Mouse (Mus musculus) intestine, embryonic 15.5 days (tissue): ENCODE results near the gene Tmem74b. TPM values are rescaled to one million over a fixed set of nuclear protein-coding genes. Genes with fewer than 3 reads are reported as not detected.

Experiments used
- ATAC-seq: fragments of 200-750 bp; cut with Nextera tagmentation; 2 replicates; pipeline ENCODE4 v1.8.0; 2017; ENCODE audit warnings: moderate TSS enrichment, moderate library complexity
- H3K27ac ChIP-seq: fragments of 300-500 bp; sonication (generic); 2 replicates; pipeline ENCODE4 v1.5.1; 2015; ENCODE audit warnings: mild to moderate bottlenecking, inconsistent platforms
- H3K27me3 ChIP-seq: fragments of 300-500 bp; sonication (generic); replicated peaks from 2 replicates; pipeline ENCODE4 v1.6.1; 2015; ENCODE audit warnings: inconsistent platforms
- H3K36me3 ChIP-seq: fragments of 300-500 bp; sonication (generic); 2 replicates; pipeline ENCODE4 v1.6.1; 2015; ENCODE audit warnings: inconsistent platforms
- H3K4me1 ChIP-seq: fragments of 300-500 bp; sonication (generic); replicated peaks from 2 replicates; pipeline ENCODE4 v1.6.1; 2015; ENCODE audit warnings: inconsistent platforms
- H3K4me2 ChIP-seq: fragments of 300-500 bp; sonication (generic); replicated peaks from 2 replicates; pipeline ENCODE4 v1.6.1; 2015; ENCODE audit warnings: mild to moderate bottlenecking, inconsistent platforms
- H3K4me3 ChIP-seq: fragments of 300-500 bp; sonication (generic); replicated peaks from 2 replicates; pipeline ENCODE4 v1.5.1; 2015; ENCODE audit warnings: inconsistent platforms
- H3K9ac ChIP-seq: fragments of 300-500 bp; sonication (generic); 2 replicates; pipeline ENCODE4 v1.6.1; 2015; ENCODE audit warnings: inconsistent platforms
- H3K9me3 ChIP-seq: fragments of 300-500 bp; sonication (generic); 2 replicates; pipeline ENCODE4 v1.6.1; 2016; ENCODE audit warnings: inconsistent platforms
- WGBS: fragments of 180-500 bp; shearing (Covaris S2); methylation state at CpG from one replicate; pipeline ENCODE4 v1.1.7; 2015; 5-methylcytosine and 5-hydroxymethylcytosine counted together
- polyA plus RNA-seq: library from polyadenylated mRNA; unstranded; fragments of >200 nt; fragmentation: Nextera tagmentation; extraction: Ambion mirVana; gene quantifications from 2 replicates; pipeline ENCODE4 v1.2.1, GENCODE M21; 2015

The Tmem74b gene
- polyA plus RNA-seq, 1 experiment from 2014 or later = 2.2 TPM

- Histone ChIP-seq H3K4me3 (no peak overlapping the region), H3K4me2 (no peak overlapping the region), H3K36me3 (peaks cover 11% of the 10 kb centered on the region), H3K4me1 (no peaks in the 10 kb centered on the region), H3K27me3 (no peaks in the 10 kb centered on the region), H3K27ac (no peak overlapping the region), H3K9ac (no peak overlapping the region), H3K9me3 (no peaks in the 10 kb centered on the region)
- WGBS = 91% methylated on average over 4 of the region's 4 CpGs
- no peak for ATAC-seq
These were observed 13.7 kb downstream of the Tmem74b start for GRCm38 (mm10) chr2:151715526-151715925.

- H3K27ac ChIP-seq = no peak overlapping the region
- H3K4me1 ChIP-seq = no peaks in the 10 kb centered on the region
- no peak overlapping the region for H3K9ac ChIP-seq
- 66% methylated on average over 2 of the region's 2 CpGs for WGBS
- no peaks in the 10 kb centered on the region for H3K27me3 ChIP-seq
- H3K36me3 ChIP-seq = peaks cover 11% of the 10 kb centered on the region
- no peaks in the 10 kb centered on the region for H3K9me3 ChIP-seq
- no peak for ATAC-seq
- H3K4me3 ChIP-seq = no peak overlapping the region
- H3K4me2 ChIP-seq = no peak overlapping the region
These were observed 14.7 kb downstream of the Tmem74b start for GRCm38 (mm10) chr2:151716318-151717055.

- Histone ChIP-seq H3K27ac (no peak overlapping the region), H3K4me2 (no peak overlapping the region), H3K4me3 (no peak overlapping the region), H3K36me3 (peaks cover 22% of the 10 kb centered on the region), H3K9ac (no peak overlapping the region), H3K9me3 (no peaks in the 10 kb centered on the region), H3K4me1 (no peaks in the 10 kb centered on the region), H3K27me3 (no peaks in the 10 kb centered on the region)
- ATAC-seq = no peak
- WGBS = 90% methylated on average over 2 of the region's 2 CpGs
These were observed 22.3 kb downstream of the Tmem74b start for GRCm38 (mm10) chr2:151724094-151724493.

GRCm38 (mm10) chr2:151733151-151733865, 31.5 kb downstream of the Tmem74b start:
- Histone ChIP-seq H3K36me3 (peaks cover 21% of the 10 kb centered on the region), H3K4me2 (no peak overlapping the region), H3K27ac (no peak overlapping the region), H3K4me3 (no peak overlapping the region), H3K27me3 (no peaks in the 10 kb centered on the region), H3K4me1 (no peaks in the 10 kb centered on the region), H3K9me3 (no peaks in the 10 kb centered on the region), H3K9ac (no peak overlapping the region)
- no peak for ATAC-seq
- WGBS = 87% methylated on average over 8 of the region's 8 CpGs

- Histone ChIP-seq H3K36me3 (peaks cover 9% of the 10 kb centered on the region; the same call in 1 of the 2 replicates), H3K9ac (no peak overlapping the region), H3K9me3 (no peaks in the 10 kb centered on the region), H3K27me3 (no peaks in the 10 kb centered on the region), H3K4me2 (no peak overlapping the region), H3K27ac (no peak overlapping the region), H3K4me1 (peaks cover 5% of the 10 kb centered on the region), H3K4me3 (no peak overlapping the region)
- ATAC-seq = no peak
- 93% methylated on average over 6 of the region's 6 CpGs for WGBS
These were observed 33.6 kb downstream of the Tmem74b start for GRCm38 (mm10) chr2:151735422-151735821.

GRCm38 (mm10) chr2:151738460-151738859, 36.7 kb downstream of the Tmem74b start:
- Histone ChIP-seq H3K27ac (no peak overlapping the region), H3K9me3 (no peaks in the 10 kb centered on the region), H3K27me3 (no peaks in the 10 kb centered on the region), H3K4me3 (no peak overlapping the region), H3K4me2 (no peak overlapping the region), H3K4me1 (peaks cover 7% of the 10 kb centered on the region), H3K36me3 (peaks cover 9% of the 10 kb centered on the region; the same call in 1 of the 2 replicates), H3K9ac (no peak overlapping the region)
- no peak for ATAC-seq
- WGBS = 83% methylated on average over 4 of the region's 4 CpGs

GRCm38 (mm10) chr2:151739081-151739480, 37.3 kb downstream of the Tmem74b start:
- ATAC-seq = no peak
- WGBS = 91% methylated on average over 3 of the region's 3 CpGs
- H3K4me2 ChIP-seq = peak overlapping the region; percentile 75; the same call in 1 of the 2 replicates
- H3K4me1 ChIP-seq = peaks cover 7% of the 10 kb centered on the region
- peaks cover 4% of the 10 kb centered on the region; the same call in 1 of the 2 replicates for H3K36me3 ChIP-seq
- H3K27ac ChIP-seq = no peak overlapping the region
- no peak overlapping the region for H3K4me3 ChIP-seq
- no peaks in the 10 kb centered on the region for H3K9me3 ChIP-seq
- no peaks in the 10 kb centered on the region for H3K27me3 ChIP-seq
- H3K9ac ChIP-seq = no peak overlapping the region

- Histone ChIP-seq H3K27me3 (no peaks in the 10 kb centered on the region), H3K9me3 (no peaks in the 10 kb centered on the region), H3K36me3 (no peaks in the 10 kb centered on the region), H3K9ac (no peak overlapping the region), H3K4me3 (no peak overlapping the region), H3K4me1 (peaks cover 7% of the 10 kb centered on the region), H3K4me2 (peak overlapping the region; percentile 75), H3K27ac (no peak overlapping the region)
- ATAC-seq = no peak
- 86% methylated on average over 7 of the region's 7 CpGs for WGBS
These were observed 37.7 kb downstream of the Tmem74b start for GRCm38 (mm10) chr2:151739505-151739904.

- under 1% methylated on average over 61 of the region's 61 CpGs for WGBS
- H3K9me3 ChIP-seq = no peaks in the 10 kb centered on the region
- peak overlapping the region; percentile 86 for H3K4me3 ChIP-seq
- H3K4me1 ChIP-seq = peaks cover 7% of the 10 kb centered on the region
- ATAC-seq = peak; percentile 96
- H3K4me2 ChIP-seq = peak overlapping the region; percentile 75
- H3K27me3 ChIP-seq = no peaks in the 10 kb centered on the region
- peak overlapping the region; percentile 86 for H3K9ac ChIP-seq
- H3K27ac ChIP-seq = peak overlapping the region; percentile 61
- no peaks in the 10 kb centered on the region for H3K36me3 ChIP-seq
These were observed 39.1 kb downstream of the Tmem74b start for GRCm38 (mm10) chr2:151740741-151741526.

- Histone ChIP-seq H3K4me3 (no peak overlapping the region), H3K27me3 (no peaks in the 10 kb centered on the region), H3K9ac (no peak overlapping the region), H3K4me2 (no peak overlapping the region), H3K27ac (no peak overlapping the region), H3K36me3 (no peaks in the 10 kb centered on the region), H3K9me3 (no peaks in the 10 kb centered on the region), H3K4me1 (peaks cover 7% of the 10 kb centered on the region)
- WGBS = 97% methylated on average over 1 of the region's 1 CpGs
- ATAC-seq = no peak
These were observed 40.3 kb downstream of the Tmem74b start for GRCm38 (mm10) chr2:151742084-151742483.

- no peaks in the 10 kb centered on the region for H3K36me3 ChIP-seq
- H3K4me3 ChIP-seq = no peak overlapping the region
- 64% methylated on average over 6 of the region's 6 CpGs for WGBS
- no peak overlapping the region for H3K4me2 ChIP-seq
- H3K4me1 ChIP-seq = peaks cover 7% of the 10 kb centered on the region
- H3K9me3 ChIP-seq = no peaks in the 10 kb centered on the region
- no peak overlapping the region for H3K9ac ChIP-seq
- ATAC-seq = no peak
- no peaks in the 10 kb centered on the region for H3K27me3 ChIP-seq
- H3K27ac ChIP-seq = no peak overlapping the region
These were observed 41.3 kb downstream of the Tmem74b start for GRCm38 (mm10) chr2:151742850-151743679.
